Mouse (Mus musculus): Measurements from ENCODE around the gene Cbx8. TPM values are rescaled to one million over a fixed set of nuclear protein-coding genes. Genes with fewer than 3 reads are reported as not detected.

Cbx8 gene
- polyA plus RNA-seq, 1 experiment from 2014 or later = 6.9 TPM

- peaks cover 8% of the 10 kb centered on the region; the same call in 1 of the 2 replicates for H3K36me3 ChIP-seq
- no peaks in the 10 kb centered on the region for H3K9me3 ChIP-seq
- H3K4me2 ChIP-seq = no peak overlapping the region
- H3K27me3 ChIP-seq (replicated peaks) = peaks cover 49% of the 10 kb centered on the region
- H3K4me1 ChIP-seq = peaks cover 54% of the 10 kb centered on the region
- H3K9ac ChIP-seq = no peak overlapping the region
- no peak for ATAC-seq (ENCODE audit: insufficient read depth, low FRiP score, low read depth)
- 16% methylated on average over 15 of the region's 15 CpGs for WGBS
- no peak overlapping the region for H3K27ac ChIP-seq
- H3K4me3 ChIP-seq (replicated peaks) = no peak overlapping the region
These were observed 4.3 kb downstream of the Cbx8 start for GRCm38 (mm10) chr11:119036447-119036846.

GRCm38 (mm10) chr11:119035686-119036165 is 5.0 kb downstream of the Cbx8 start:
- 16% methylated on average over 21 of the region's 21 CpGs for WGBS
- no peak for ATAC-seq (ENCODE audit: insufficient read depth, low FRiP score, low read depth)
- peaks cover 47% of the 10 kb centered on the region for H3K27me3 ChIP-seq (replicated peaks)
- no peak overlapping the region for H3K4me2 ChIP-seq
- no peak overlapping the region for H3K9ac ChIP-seq
- H3K27ac ChIP-seq = no peak overlapping the region
- H3K4me3 ChIP-seq (replicated peaks) = no peak overlapping the region
- peaks cover 50% of the 10 kb centered on the region for H3K4me1 ChIP-seq
- no peaks in the 10 kb centered on the region for H3K9me3 ChIP-seq
- peaks cover 8% of the 10 kb centered on the region; the same call in 1 of the 2 replicates for H3K36me3 ChIP-seq

- Histone ChIP-seq H3K9ac (no peak overlapping the region), H3K27ac (no peak overlapping the region), H3K4me2 (no peak overlapping the region), H3K36me3 (peaks cover 13% of the 10 kb centered on the region; the same call in 1 of the 2 replicates), H3K27me3 (replicated peaks) (peaks cover 47% of the 10 kb centered on the region), H3K4me3 (replicated peaks) (no peak overlapping the region), H3K4me1 (peaks cover 47% of the 10 kb centered on the region), H3K9me3 (no peaks in the 10 kb centered on the region)
- ATAC-seq (ENCODE audit: insufficient read depth, low FRiP score, low read depth) = no peak
- WGBS = 6% methylated on average over 21 of the region's 21 CpGs
These were observed 5.6 kb downstream of the Cbx8 start for GRCm38 (mm10) chr11:119035094-119035685.

GRCm38 (mm10) chr11:119034635-119035034 is 6.1 kb downstream of the Cbx8 start:
- ATAC-seq (ENCODE audit: insufficient read depth, low FRiP score, low read depth) = no peak
- Histone ChIP-seq H3K9me3 (no peaks in the 10 kb centered on the region), H3K27ac (no peak overlapping the region), H3K4me3 (replicated peaks) (peak overlapping the region; percentile 27), H3K27me3 (replicated peaks) (peaks cover 47% of the 10 kb centered on the region), H3K4me2 (peak overlapping the region; percentile 54), H3K36me3 (peaks cover 18% of the 10 kb centered on the region; the same call in 1 of the 2 replicates), H3K4me1 (peaks cover 42% of the 10 kb centered on the region), H3K9ac (no peak overlapping the region)
- WGBS = 9% methylated on average over 19 of the region's 19 CpGs

- no peak overlapping the region for H3K9ac ChIP-seq
- no peaks in the 10 kb centered on the region for H3K9me3 ChIP-seq
- H3K27me3 ChIP-seq (replicated peaks) = peaks cover 44% of the 10 kb centered on the region
- no peak overlapping the region for H3K27ac ChIP-seq
- peaks cover 36% of the 10 kb centered on the region for H3K4me1 ChIP-seq
- peaks cover 22% of the 10 kb centered on the region; the same call in 1 of the 2 replicates for H3K36me3 ChIP-seq
- peak overlapping the region; percentile 54 for H3K4me2 ChIP-seq
- 0 out of 2 replicates have a peak, but pooled peaks have one; percentile 15 for ATAC-seq (ENCODE audit: insufficient read depth, low FRiP score, low read depth)
- WGBS = 2% methylated on average over 26 of the region's 26 CpGs
- peak overlapping the region; percentile 27 for H3K4me3 ChIP-seq (replicated peaks)
These were observed 6.8 kb downstream of the Cbx8 start for GRCm38 (mm10) chr11:119033874-119034558.

GRCm38 (mm10) chr11:119026203-119026602 is 14.6 kb downstream of the Cbx8 start:
- Histone ChIP-seq H3K9ac (no peak overlapping the region), H3K27ac (no peak overlapping the region), H3K9me3 (no peaks in the 10 kb centered on the region), H3K27me3 (replicated peaks) (no peaks in the 10 kb centered on the region; the same call in 1 of the 2 replicates), H3K4me3 (replicated peaks) (no peak overlapping the region), H3K4me2 (0 out of 2 replicates have a peak overlapping the region, but pooled peaks have one; percentile 12), H3K36me3 (peaks cover 33% of the 10 kb centered on the region; the same call in 1 of the 2 replicates), H3K4me1 (peaks cover 35% of the 10 kb centered on the region)
- no peak for ATAC-seq (ENCODE audit: insufficient read depth, low FRiP score, low read depth)
- 48% methylated on average over 12 of the region's 12 CpGs for WGBS

GRCm38 (mm10) chr11:119024260-119024659 is 16.5 kb downstream of the Cbx8 start:
- H3K4me1 ChIP-seq = peaks cover 35% of the 10 kb centered on the region
- H3K27ac ChIP-seq = peak overlapping the region; percentile 78
- no peak for ATAC-seq (ENCODE audit: insufficient read depth, low FRiP score, low read depth)

GRCm38 (mm10) chr11:119023616-119023980 is 17.2 kb downstream of the Cbx8 start:
- Histone ChIP-seq H3K27me3 (replicated peaks) (no peaks in the 10 kb centered on the region; the same call in 1 of the 2 replicates), H3K4me3 (replicated peaks) (peak overlapping the region; percentile 73), H3K9ac (peak overlapping the region; percentile 62), H3K36me3 (peaks cover 12% of the 10 kb centered on the region; the same call in 1 of the 2 replicates), H3K27ac (peak overlapping the region; percentile 78), H3K4me2 (peak overlapping the region; percentile 88), H3K9me3 (no peaks in the 10 kb centered on the region), H3K4me1 (peaks cover 35% of the 10 kb centered on the region)
- no peak for ATAC-seq (ENCODE audit: insufficient read depth, low FRiP score, low read depth)
- 1% methylated on average over 15 of the region's 15 CpGs for WGBS

More at GRCm38 (mm10) chr11:119024260-119024659, 16.5 kb downstream of the Cbx8 start:
- H3K9ac ChIP-seq = peak overlapping the region; percentile 62; the same call in 1 of the 2 replicates
- no peaks in the 10 kb centered on the region for H3K9me3 ChIP-seq
- peak overlapping the region; percentile 73 for H3K4me3 ChIP-seq (replicated peaks)
- WGBS = 4% methylated on average over 7 of the region's 7 CpGs
- no peaks in the 10 kb centered on the region; the same call in 1 of the 2 replicates for H3K27me3 ChIP-seq (replicated peaks)
- peaks cover 19% of the 10 kb centered on the region; the same call in 1 of the 2 replicates for H3K36me3 ChIP-seq
- peak overlapping the region; percentile 88 for H3K4me2 ChIP-seq

GRCm38 (mm10) chr11:119022895-119023615 is 17.7 kb downstream of the Cbx8 start, which contains the start of gene Cbx2:
Gene Cbx2 (plus strand): TSS chr11:119022962.
- ATAC-seq (ENCODE audit: insufficient read depth, low FRiP score, low read depth) = peak; percentile 86
- no peaks in the 10 kb centered on the region; the same call in 1 of the 2 replicates for H3K27me3 ChIP-seq (replicated peaks)

GRCm38 (mm10) chr11:119022068-119022894 is 18.5 kb downstream of the Cbx8 start:
- Histone ChIP-seq H3K4me2 (peak overlapping the region; percentile 88), H3K4me1 (peaks cover 35% of the 10 kb centered on the region), H3K9ac (peak overlapping the region; percentile 42), H3K27me3 (replicated peaks) (no peaks in the 10 kb centered on the region; the same call in 1 of the 2 replicates), H3K36me3 (no peaks in the 10 kb centered on the region), H3K9me3 (no peaks in the 10 kb centered on the region), H3K4me3 (replicated peaks) (peak overlapping the region; percentile 73), H3K27ac (peak overlapping the region; percentile 78)
- no peak for ATAC-seq (ENCODE audit: insufficient read depth, low FRiP score, low read depth)
- 4% methylated on average over 42 of the region's 42 CpGs for WGBS

More at GRCm38 (mm10) chr11:119022895-119023615, 17.7 kb downstream of the Cbx8 start, which contains the start of gene Cbx2:
- H3K9ac ChIP-seq = peak within 1 kb of the TSS; percentile 62
- H3K4me1 ChIP-seq = peaks cover 35% of the 10 kb centered on the region
- peak within 1 kb of the TSS; percentile 73 for H3K4me3 ChIP-seq (replicated peaks)
- H3K4me2 ChIP-seq = peak within 1 kb of the TSS; percentile 88
- H3K27ac ChIP-seq = peak within 1 kb of the TSS; percentile 78
- WGBS = 0% methylated on average over 96 of the region's 99 CpGs
- H3K36me3 ChIP-seq = peaks cover 8% of the 10 kb centered on the region; the same call in 1 of the 2 replicates
- no peaks in the 10 kb centered on the region for H3K9me3 ChIP-seq

Measured in stomach, embryonic 15.5 days (tissue).